Mouse (Mus musculus) neural tube, embryonic 11.5 days (tissue): ENCODE results near the gene Eya2. TPM values are rescaled to one million over a fixed set of nuclear protein-coding genes. Genes with fewer than 3 reads are reported as not detected.

Experiments
- ATAC-seq: fragments of 200-750 bp; cut with Nextera tagmentation; 2 replicates; pipeline ENCODE4 v1.8.0; 2017; ENCODE audit warnings: moderate number of reproducible peaks, mild to moderate bottlenecking, moderate TSS enrichment, moderate library complexity; ENCODE audit not compliant: insufficient read depth, low FRiP score, low TSS enrichment
- DNase-seq: peaks from one replicate; pipeline ENCODE4 v3.0.0-alpha.2; 2015; ENCODE audit warnings: low spot score
- H3K27ac ChIP-seq: fragments of 300-500 bp; sonication (generic); 2 replicates; pipeline ENCODE4 v1.5.1; 2014; ENCODE audit warnings: low read depth, mild to moderate bottlenecking, low read length
- H3K27me3 ChIP-seq: fragments of 300-500 bp; sonication (generic); 2 replicates; pipeline ENCODE4 v1.6.1; 2014; ENCODE audit warnings: mild to moderate bottlenecking, low read length, mixed read lengths; ENCODE audit not compliant: control insufficient read depth, insufficient read depth
- H3K36me3 ChIP-seq: fragments of 300-500 bp; sonication (generic); 2 replicates; pipeline ENCODE4 v1.6.1; 2014; ENCODE audit warnings: mild to moderate bottlenecking, low read length, moderate library complexity, mixed read lengths; ENCODE audit not compliant: control insufficient read depth, insufficient read depth
- H3K4me1 ChIP-seq: fragments of 300-500 bp; sonication (generic); 2 replicates; pipeline ENCODE4 v1.6.1; 2014; ENCODE audit warnings: low read length, mixed read lengths; ENCODE audit not compliant: control insufficient read depth, insufficient read depth
- H3K4me2 ChIP-seq: fragments of 300-500 bp; sonication (generic); 2 replicates; pipeline ENCODE4 v1.6.1; 2014; ENCODE audit warnings: low read depth, mild to moderate bottlenecking, moderate library complexity
- H3K4me3 ChIP-seq: fragments of 300-500 bp; sonication (generic); 2 replicates; pipeline ENCODE4 v1.5.1; 2014; ENCODE audit warnings: low read depth, low read length
- H3K9ac ChIP-seq: fragments of 300-500 bp; sonication (generic); 2 replicates; pipeline ENCODE4 v1.6.1; 2014; ENCODE audit warnings: mild to moderate bottlenecking, low read length
- H3K9me3 ChIP-seq: fragments of 300-500 bp; sonication (generic); 2 replicates; pipeline ENCODE4 v1.6.1; 2016; ENCODE audit warnings: low read length; ENCODE audit not compliant: control insufficient read depth
- WGBS: fragments of 180-500 bp; shearing (Covaris S2); extraction: QIAGEN DNeasy Blood & Tissue Kit; methylation state at CpG from one replicate; pipeline ENCODE4 v1.1.7; 2014; 5-methylcytosine and 5-hydroxymethylcytosine counted together
- polyA plus RNA-seq: library from polyadenylated mRNA; unstranded; fragments of >200 nt; fragmentation: Nextera tagmentation; extraction: Ambion mirVana; gene quantifications from 2 replicates; pipeline ENCODE4 v1.2.1, GENCODE M21; 2014

The Eya2 gene
- polyA plus RNA-seq, 1 experiment from 2014 or later: 29.6 TPM

- H3K4me1 ChIP-seq: no peaks in the 10 kb centered on the region
- no peak for DNase-seq
- no peak overlapping the region for H3K9ac ChIP-seq
- no peaks in the 10 kb centered on the region; the same call in none of the 2 replicates for H3K36me3 ChIP-seq
- no peak overlapping the region for H3K27ac ChIP-seq
- WGBS: 79% methylated on average over 15 of the region's 15 CpGs
- no peak overlapping the region for H3K4me2 ChIP-seq
- H3K27me3 ChIP-seq: no peaks in the 10 kb centered on the region
- H3K9me3 ChIP-seq: no peaks in the 10 kb centered on the region
- no peak for ATAC-seq
- no peak overlapping the region for H3K4me3 ChIP-seq
These were observed 225.8 kb downstream of the Eya2 start for GRCm38 (mm10) chr2:165820504-165821095.

Other genes with a start within 250 kb of the Eya2 start
- 5.1 and 6.1 TPM in 2 replicates for gene Zfp663, start 226.3 kb upstream of the Eya2 start, polyA plus RNA-seq
- gene Zfp334, start 206.8 kb upstream of the Eya2 start, polyA plus RNA-seq: 22.2 and 23.0 TPM in 2 replicates
- gene Ocstamp, start 194.6 kb upstream of the Eya2 start, polyA plus RNA-seq: not detected in 2 replicates
- 0.23 and 0.24 TPM in 2 replicates for gene Slc13a3, start 121.8 kb upstream of the Eya2 start, polyA plus RNA-seq
- 48.4 and 52.9 TPM in 2 replicates for gene Trp53rka, start 101.7 kb upstream of the Eya2 start, polyA plus RNA-seq
- gene Slc2a10, start 91.2 kb upstream of the Eya2 start, polyA plus RNA-seq: 3.0 and 3.6 TPM in 2 replicates